Mouse (Mus musculus): ENCODE results near the gene Mtap. TPM values are rescaled to one million over a fixed set of nuclear protein-coding genes. Genes with fewer than 3 reads are reported as not detected.

Gene Mtap
- polyA plus RNA-seq (2015; fragmentation: Nextera tagmentation; extraction: Ambion mirVana) = 53.7 and 60.5 TPM in 2 replicates

GRCm38 (mm10) chr4:89136906-89137541 is at the start of gene Mtap:
Mtap (plus strand) TSS chr4:89137122.
- no peaks in the 10 kb centered on the region for H3K27me3 ChIP-seq (replicated peaks)
- peak; percentile 95 for ATAC-seq
- peak within 1 kb of the TSS; percentile 76 for H3K9ac ChIP-seq
- no peaks in the 10 kb centered on the region for H3K9me3 ChIP-seq
- H3K4me2 ChIP-seq (replicated peaks) = peak within 1 kb of the TSS; percentile 91
- peak within 1 kb of the TSS; percentile 81 for H3K4me3 ChIP-seq (replicated peaks)
- no peaks in the 10 kb centered on the region for H3K36me3 ChIP-seq
- peaks cover 18% of the 10 kb centered on the region for H3K4me1 ChIP-seq (replicated peaks)
- 1% methylated on average over 31 of the region's 31 CpGs for WGBS
- peak within 1 kb of the TSS; percentile 84 for H3K27ac ChIP-seq

DNA sequence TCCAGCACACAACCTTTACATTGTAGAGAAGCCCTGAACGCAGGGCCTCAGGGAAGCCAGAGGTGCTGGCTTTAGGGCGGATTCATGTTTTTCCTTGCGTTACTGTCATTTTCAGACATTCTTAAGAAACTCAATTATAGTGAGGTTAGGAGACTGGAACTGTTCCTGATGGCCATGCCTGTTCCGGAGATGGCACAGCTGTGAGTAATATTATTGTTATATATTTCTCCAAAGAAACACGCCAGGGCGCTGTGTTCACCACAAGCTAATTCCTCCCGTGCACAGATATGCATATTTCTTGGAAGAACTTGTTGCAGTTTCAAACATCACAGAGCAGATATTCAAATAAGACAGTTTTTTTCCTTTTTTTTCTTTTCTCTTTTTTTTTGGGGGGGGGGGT is 47.8 kb upstream of the Mtap start:
- Histone ChIP-seq H3K9me3 (no peaks in the 10 kb centered on the region), H3K27ac (no peak overlapping the region), H3K9ac (no peak overlapping the region), H3K4me1 (replicated peaks) (no peaks in the 10 kb centered on the region), H3K36me3 (no peaks in the 10 kb centered on the region), H3K4me3 (replicated peaks) (no peak overlapping the region), H3K27me3 (replicated peaks) (no peaks in the 10 kb centered on the region), H3K4me2 (replicated peaks) (no peak overlapping the region)
- ATAC-seq = no peak
- WGBS = 88% methylated on average over 7 of the region's 7 CpGs

DNA sequence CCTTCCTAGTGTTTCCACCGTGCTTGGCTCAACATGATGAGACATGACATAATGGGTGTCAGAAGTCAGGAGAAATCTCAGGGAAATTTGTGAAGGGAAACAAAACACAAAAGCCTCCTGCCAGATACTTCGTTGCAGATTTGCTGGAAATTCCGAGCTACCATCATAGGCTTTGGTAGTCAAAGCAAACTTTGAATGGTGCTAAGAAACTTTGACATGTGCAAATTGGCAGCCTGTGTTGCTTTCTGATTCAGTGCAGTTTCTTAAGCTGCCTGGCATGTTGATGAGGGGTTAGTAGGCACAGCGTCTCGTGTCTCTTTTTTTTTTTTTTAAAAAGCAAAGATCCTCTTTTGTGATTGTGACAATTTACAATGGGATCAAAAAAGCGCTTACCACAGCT is 46.7 kb upstream of the Mtap start:
- no peak overlapping the region for H3K4me2 ChIP-seq (replicated peaks)
- no peak overlapping the region for H3K4me3 ChIP-seq (replicated peaks)
- no peaks in the 10 kb centered on the region for H3K9me3 ChIP-seq
- H3K4me1 ChIP-seq (replicated peaks) = no peaks in the 10 kb centered on the region
- no peaks in the 10 kb centered on the region for H3K36me3 ChIP-seq
- 81% methylated on average over 6 of the region's 6 CpGs for WGBS
- H3K27me3 ChIP-seq (replicated peaks) = no peaks in the 10 kb centered on the region
- H3K27ac ChIP-seq = no peak overlapping the region
- no peak overlapping the region for H3K9ac ChIP-seq
- no peak for ATAC-seq

GRCm38 (mm10) chr4:89092153-89092552 is 44.8 kb upstream of the Mtap start:
- Histone ChIP-seq H3K4me1 (replicated peaks) (no peaks in the 10 kb centered on the region), H3K9ac (no peak overlapping the region), H3K27me3 (replicated peaks) (no peaks in the 10 kb centered on the region), H3K4me3 (replicated peaks) (no peak overlapping the region), H3K36me3 (no peaks in the 10 kb centered on the region), H3K27ac (no peak overlapping the region), H3K9me3 (no peaks in the 10 kb centered on the region), H3K4me2 (replicated peaks) (no peak overlapping the region)
- WGBS = 61% methylated on average over 5 of the region's 5 CpGs
- no peak for ATAC-seq

DNA sequence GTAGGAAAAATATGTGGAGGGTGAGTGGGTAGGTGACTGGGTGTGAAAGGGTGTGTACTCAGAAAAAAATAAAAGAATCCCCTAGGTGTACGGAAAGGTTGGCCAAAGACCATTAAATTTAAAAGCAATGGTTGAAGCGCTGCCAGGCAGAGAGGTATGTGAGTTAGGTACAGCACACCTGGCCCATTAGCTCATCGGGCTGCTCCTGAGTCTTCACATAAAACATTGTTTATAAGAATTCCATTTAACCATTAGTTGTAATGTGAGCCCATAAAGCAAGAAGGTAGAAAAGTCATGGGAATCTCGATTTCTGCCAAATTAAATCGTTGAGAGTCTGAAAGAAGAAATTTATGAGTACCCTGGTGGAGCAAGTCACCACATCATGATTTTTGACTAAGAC is 42.1 kb upstream of the Mtap start:
- Histone ChIP-seq H3K27ac (no peak overlapping the region), H3K9me3 (no peaks in the 10 kb centered on the region), H3K36me3 (no peaks in the 10 kb centered on the region), H3K4me3 (replicated peaks) (no peak overlapping the region), H3K4me1 (replicated peaks) (no peaks in the 10 kb centered on the region), H3K4me2 (replicated peaks) (no peak overlapping the region), H3K27me3 (replicated peaks) (no peaks in the 10 kb centered on the region), H3K9ac (no peak overlapping the region)
- no peak for ATAC-seq
- WGBS = 77% methylated on average over 5 of the region's 5 CpGs

DNA sequence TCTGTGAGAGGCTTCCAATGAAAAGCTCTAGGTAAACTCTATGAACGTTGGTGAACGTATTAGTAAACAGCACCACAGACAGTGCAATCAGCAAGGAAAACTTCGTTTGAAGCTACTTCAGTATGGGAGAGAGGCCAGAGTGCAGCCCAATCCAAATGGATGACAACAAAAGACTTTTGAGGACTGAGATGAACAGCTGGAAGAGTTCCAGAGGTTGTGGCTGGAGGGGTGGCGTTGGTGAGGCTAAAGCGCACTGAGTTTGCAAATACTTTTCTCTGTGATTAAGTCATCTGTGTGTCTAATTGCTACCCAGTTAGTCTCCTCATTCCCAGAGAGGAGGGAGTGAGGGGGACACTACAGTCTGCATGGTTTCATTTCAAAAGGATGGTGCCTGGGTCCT is 38.7 kb upstream of the Mtap start:
- no peak for ATAC-seq
- Histone ChIP-seq H3K4me3 (replicated peaks) (no peak overlapping the region), H3K27ac (no peak overlapping the region), H3K9ac (no peak overlapping the region), H3K9me3 (no peaks in the 10 kb centered on the region), H3K27me3 (replicated peaks) (no peaks in the 10 kb centered on the region), H3K4me2 (replicated peaks) (no peak overlapping the region), H3K36me3 (no peaks in the 10 kb centered on the region), H3K4me1 (replicated peaks) (no peaks in the 10 kb centered on the region)
- WGBS = 55% methylated on average over 5 of the region's 5 CpGs

- H3K9ac ChIP-seq = no peak overlapping the region
- no peaks in the 10 kb centered on the region for H3K27me3 ChIP-seq (replicated peaks)
- H3K4me3 ChIP-seq (replicated peaks) = no peak overlapping the region
- H3K9me3 ChIP-seq = no peaks in the 10 kb centered on the region
- no peaks in the 10 kb centered on the region for H3K4me1 ChIP-seq (replicated peaks)
- H3K4me2 ChIP-seq (replicated peaks) = no peak overlapping the region
- no peaks in the 10 kb centered on the region for H3K36me3 ChIP-seq
- ATAC-seq = no peak
- no peak overlapping the region for H3K27ac ChIP-seq
- WGBS = 80% methylated on average over 3 of the region's 3 CpGs
Measured at GRCm38 (mm10) chr4:89101276-89101675, 35.6 kb upstream of the Mtap start.

GRCm38 (mm10) chr4:89102283-89102682 is 34.6 kb upstream of the Mtap start:
- Histone ChIP-seq H3K9me3 (no peaks in the 10 kb centered on the region), H3K27ac (no peak overlapping the region), H3K4me3 (replicated peaks) (no peak overlapping the region), H3K4me1 (replicated peaks) (no peaks in the 10 kb centered on the region), H3K36me3 (no peaks in the 10 kb centered on the region), H3K27me3 (replicated peaks) (no peaks in the 10 kb centered on the region), H3K9ac (no peak overlapping the region), H3K4me2 (replicated peaks) (no peak overlapping the region)
- no peak for ATAC-seq
- WGBS = 71% methylated on average over 2 of the region's 2 CpGs

DNA sequence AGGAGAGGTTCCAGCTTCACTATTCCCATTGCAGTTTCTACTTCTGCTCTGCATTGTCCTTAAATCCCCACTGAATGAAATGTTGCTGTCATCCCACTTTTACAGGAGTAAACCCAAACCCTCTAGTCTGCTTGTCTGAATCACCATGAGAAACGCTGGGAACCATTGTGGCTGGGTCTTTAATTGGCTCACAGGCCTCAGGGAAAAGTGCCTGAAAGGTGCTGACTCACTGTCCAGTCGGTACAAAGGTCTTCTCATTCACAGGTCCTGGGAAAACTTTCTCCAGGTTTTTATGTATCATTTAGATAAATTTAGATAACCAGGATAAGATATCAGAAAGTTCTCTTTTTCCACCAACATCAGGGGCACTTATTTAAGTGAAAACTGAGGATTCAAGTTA is 31.4 kb upstream of the Mtap start:
- Histone ChIP-seq H3K4me1 (replicated peaks) (no peaks in the 10 kb centered on the region), H3K27me3 (replicated peaks) (no peaks in the 10 kb centered on the region), H3K9me3 (no peaks in the 10 kb centered on the region), H3K36me3 (no peaks in the 10 kb centered on the region), H3K27ac (no peak overlapping the region), H3K9ac (no peak overlapping the region), H3K4me2 (replicated peaks) (no peak overlapping the region), H3K4me3 (replicated peaks) (no peak overlapping the region)
- ATAC-seq = no peak; the same call in 1 of the 2 replicates
- WGBS = 36% methylated on average over 2 of the region's 2 CpGs

DNA sequence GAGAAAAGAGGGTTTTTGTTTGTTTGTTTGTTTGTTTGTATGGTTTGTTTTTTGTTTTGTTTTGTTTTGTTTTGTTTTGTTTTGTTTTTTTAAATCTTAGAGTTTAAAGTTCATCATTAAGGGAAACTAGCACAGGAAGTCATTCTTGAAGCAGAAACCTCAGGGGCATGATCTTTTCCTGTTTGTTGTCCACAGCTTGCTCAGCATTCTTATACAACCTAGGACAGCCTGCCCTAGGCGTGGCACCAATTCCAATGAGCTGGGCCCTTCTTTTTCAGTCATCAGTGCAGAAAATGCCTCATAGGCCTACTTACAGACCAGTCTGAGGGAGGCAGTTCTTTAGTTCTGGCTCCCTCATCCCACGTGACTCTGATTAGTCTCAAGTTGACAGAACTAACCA is 30.4 kb upstream of the Mtap start:
- ATAC-seq = no peak
- Histone ChIP-seq H3K36me3 (no peaks in the 10 kb centered on the region), H3K4me3 (replicated peaks) (no peak overlapping the region), H3K4me1 (replicated peaks) (no peaks in the 10 kb centered on the region), H3K27me3 (replicated peaks) (no peaks in the 10 kb centered on the region), H3K9ac (no peak overlapping the region), H3K9me3 (no peaks in the 10 kb centered on the region), H3K4me2 (replicated peaks) (no peak overlapping the region), H3K27ac (no peak overlapping the region)
- WGBS = 73% methylated on average over 2 of the region's 2 CpGs

DNA sequence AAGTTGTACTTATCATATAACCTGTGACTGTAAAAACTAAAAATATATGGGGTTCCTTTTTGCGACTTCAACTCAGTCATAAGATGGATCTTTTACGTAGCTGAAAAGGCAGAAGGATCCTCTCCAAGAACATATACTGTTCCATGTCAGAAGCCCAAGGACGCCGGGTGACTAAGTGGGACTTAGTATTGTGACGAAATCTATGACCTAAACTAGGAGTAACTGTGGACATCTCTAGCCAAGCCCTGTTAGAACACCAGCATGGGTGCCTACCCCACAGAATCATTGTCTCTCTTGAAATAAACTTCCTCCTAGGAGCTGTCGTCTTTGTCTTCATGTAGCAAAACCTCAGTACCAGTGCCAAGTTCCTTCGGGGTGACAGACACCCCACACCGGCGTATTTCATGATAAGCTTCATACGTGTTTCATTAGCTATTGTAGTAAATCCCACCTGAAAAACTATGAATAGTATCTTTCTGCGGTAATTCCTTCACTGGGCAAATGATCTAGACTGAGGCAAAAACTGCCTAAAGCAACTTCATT is 24.7 kb upstream of the Mtap start:
- Histone ChIP-seq H3K4me2 (replicated peaks) (no peak overlapping the region), H3K4me1 (replicated peaks) (no peaks in the 10 kb centered on the region), H3K9me3 (no peaks in the 10 kb centered on the region), H3K27ac (no peak overlapping the region), H3K27me3 (replicated peaks) (no peaks in the 10 kb centered on the region), H3K36me3 (no peaks in the 10 kb centered on the region), H3K9ac (no peak overlapping the region), H3K4me3 (replicated peaks) (no peak overlapping the region)
- ATAC-seq = no peak
- 90% methylated on average over 11 of the region's 11 CpGs for WGBS

DNA sequence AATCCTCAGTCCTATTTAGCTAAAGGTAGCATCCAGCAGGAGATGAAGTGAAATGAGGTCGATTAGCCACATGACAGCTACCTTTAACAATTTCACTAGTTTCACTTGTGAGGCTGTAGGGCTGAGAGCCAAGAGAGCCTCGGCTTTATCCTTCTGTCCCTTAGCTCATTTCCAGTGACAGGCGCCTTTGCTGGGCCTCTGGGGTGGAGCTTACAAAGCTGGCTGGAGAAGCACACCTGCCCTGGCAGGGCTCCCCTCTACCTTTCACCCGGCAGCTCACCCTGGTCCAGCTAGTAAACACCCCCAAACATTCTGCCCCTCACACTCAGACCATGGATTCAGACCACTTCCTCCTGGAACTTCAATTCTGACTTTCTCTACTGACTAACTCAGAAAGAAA is 24.1 kb upstream of the Mtap start:
- no peaks in the 10 kb centered on the region for H3K9me3 ChIP-seq
- no peak overlapping the region for H3K4me3 ChIP-seq (replicated peaks)
- 49% methylated on average over 4 of the region's 4 CpGs for WGBS
- ATAC-seq = no peak
- H3K27ac ChIP-seq = no peak overlapping the region
- H3K36me3 ChIP-seq = no peaks in the 10 kb centered on the region
- H3K9ac ChIP-seq = no peak overlapping the region
- H3K27me3 ChIP-seq (replicated peaks) = no peaks in the 10 kb centered on the region
- no peak overlapping the region for H3K4me2 ChIP-seq (replicated peaks)
- no peaks in the 10 kb centered on the region for H3K4me1 ChIP-seq (replicated peaks)

DNA sequence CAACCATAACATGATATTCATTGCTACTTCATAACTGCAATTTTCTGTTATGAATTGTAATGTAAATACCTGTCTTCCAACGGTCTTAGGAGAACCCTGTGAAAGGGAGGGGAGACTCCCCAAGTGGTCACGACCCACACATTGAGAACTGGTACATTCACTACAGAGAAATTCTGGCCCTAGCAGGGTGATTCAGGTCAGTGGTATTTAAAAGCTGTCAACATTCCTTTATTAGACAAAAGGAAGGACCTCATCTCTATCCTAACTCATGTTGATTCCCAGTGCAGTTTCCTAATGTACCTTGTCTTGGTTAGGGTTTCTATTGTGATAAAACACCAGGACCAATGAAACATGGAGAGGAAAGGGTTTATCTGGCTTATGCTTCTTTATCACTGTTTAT is 20.9 kb upstream of the Mtap start:
- H3K9ac ChIP-seq = no peak overlapping the region
- H3K4me1 ChIP-seq (replicated peaks) = no peaks in the 10 kb centered on the region
- no peak overlapping the region for H3K27ac ChIP-seq
- 73% methylated on average over 2 of the region's 2 CpGs for WGBS
- H3K4me3 ChIP-seq (replicated peaks) = no peak overlapping the region
- ATAC-seq = no peak
- no peaks in the 10 kb centered on the region for H3K9me3 ChIP-seq
- no peak overlapping the region for H3K4me2 ChIP-seq (replicated peaks)
- no peaks in the 10 kb centered on the region for H3K36me3 ChIP-seq
- no peaks in the 10 kb centered on the region for H3K27me3 ChIP-seq (replicated peaks)
